Mouse (Mus musculus): ENCODE measurements around the gene Med27.

Gene Med27

DNA sequence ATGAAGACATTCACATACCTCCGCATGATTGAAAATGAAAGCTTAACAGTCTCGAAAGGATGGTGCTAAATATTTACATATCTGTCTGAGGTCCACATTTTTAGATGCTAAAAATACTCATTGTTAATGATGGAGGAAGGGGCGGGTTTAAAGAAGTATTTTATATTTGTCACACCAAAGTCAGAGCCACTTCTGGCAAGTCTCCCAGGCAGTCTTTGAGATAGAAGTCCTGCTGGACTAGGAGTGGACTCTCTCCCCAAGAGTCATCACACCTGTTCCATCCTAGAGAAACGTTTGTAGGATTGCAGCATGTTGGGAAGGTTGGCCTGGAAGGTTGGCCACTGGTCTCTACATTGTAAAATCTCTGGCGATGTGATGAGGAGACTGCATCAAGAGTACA lies 90.5 kb downstream of the Med27 start:
- 73% methylated on average over 5 of the region's 5 CpGs for WGBS

DNA sequence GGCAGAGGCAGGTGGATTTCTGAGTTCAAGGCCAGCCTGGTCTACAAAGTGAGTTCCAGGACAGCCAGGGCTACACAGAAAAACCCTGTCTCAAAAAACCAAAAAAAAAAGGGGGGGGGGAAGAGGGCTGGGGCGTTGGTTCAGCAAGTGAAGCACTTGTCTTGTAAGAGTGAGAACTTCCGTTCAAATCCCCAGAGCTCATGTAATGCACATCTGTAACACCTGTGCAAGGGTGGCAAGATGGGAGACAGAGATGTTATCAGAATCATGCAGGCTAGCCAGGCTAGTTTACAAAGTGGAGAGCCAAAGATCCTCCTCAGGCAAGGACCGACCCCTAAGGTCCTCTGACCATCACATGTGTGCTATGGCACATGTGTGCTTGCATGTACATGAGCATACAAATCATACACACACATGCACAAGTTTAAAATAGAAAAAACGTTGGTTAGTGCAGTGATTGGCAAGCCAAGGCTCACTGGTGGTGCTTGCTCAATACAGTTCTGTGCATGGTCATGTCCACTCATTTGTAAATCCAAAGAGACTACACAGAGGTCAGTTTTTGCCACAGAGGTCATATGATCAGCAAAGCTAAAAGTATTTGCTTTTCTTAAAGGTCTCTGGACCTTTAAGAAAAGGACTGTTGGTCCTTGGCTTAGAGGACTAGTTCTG lies 91.4 kb downstream of the Med27 start:
- 87% methylated on average over 4 of the region's 4 CpGs for WGBS

DNA sequence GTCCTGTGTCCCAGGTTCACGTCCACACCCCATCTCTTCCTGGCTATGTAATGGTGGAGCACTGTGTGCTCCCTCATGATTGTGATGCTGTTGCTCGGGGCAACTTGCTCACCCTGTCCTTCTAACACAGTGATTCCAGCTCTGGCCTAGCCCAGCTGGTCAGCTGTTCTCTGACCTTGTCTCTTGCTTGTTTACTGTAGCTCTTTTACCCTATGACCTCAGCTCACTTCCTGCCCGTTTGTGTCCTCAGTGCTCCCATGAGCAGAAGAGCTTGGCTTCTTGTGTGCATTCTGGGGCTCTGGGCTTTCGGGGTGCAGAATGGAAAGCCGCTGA lies 91.9 kb downstream of the Med27 start:
- WGBS: 73% methylated on average over 5 of the region's 5 CpGs

DNA sequence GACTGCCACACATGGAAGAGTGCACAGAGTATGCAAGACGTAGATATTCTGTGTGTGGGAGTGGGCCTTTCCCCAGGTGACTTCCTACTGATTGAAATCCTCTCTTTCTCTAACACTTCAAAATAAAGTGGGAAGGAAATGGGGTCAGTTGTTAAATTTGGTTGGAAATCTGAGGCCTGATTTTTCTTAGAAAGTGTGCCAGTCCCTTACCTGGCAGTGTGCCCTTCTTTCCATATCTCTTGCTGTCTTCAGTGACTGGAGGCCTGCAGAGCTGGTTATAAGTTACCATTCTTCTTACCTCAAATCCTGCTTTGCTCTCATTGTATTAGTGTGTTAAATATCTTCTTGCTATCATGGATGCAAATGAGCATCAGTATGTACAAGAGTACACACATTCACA lies 92.4 kb downstream of the Med27 start:
- 46% methylated on average over 1 of the region's 1 CpGs for WGBS

DNA sequence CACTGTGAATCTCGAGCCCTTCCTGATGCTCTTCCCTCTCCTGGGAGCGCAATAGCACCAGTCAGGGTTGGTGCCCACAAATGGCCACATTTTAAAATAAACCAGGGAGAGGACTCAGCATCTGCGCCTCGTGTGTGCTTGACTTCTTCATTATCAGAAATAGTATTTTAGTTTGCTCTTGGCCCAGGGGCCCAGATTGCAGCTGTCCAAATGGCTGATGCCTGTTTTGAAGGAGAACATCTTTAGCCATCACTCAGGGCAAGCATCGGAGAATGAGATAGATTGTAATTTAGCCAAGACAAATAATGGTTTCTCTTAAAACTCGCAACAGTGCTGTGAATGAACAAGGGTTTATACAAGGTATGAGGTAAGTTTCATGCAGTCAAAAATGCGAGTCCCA lies 92.8 kb downstream of the Med27 start:
- 48% methylated on average over 7 of the region's 7 CpGs for WGBS

DNA sequence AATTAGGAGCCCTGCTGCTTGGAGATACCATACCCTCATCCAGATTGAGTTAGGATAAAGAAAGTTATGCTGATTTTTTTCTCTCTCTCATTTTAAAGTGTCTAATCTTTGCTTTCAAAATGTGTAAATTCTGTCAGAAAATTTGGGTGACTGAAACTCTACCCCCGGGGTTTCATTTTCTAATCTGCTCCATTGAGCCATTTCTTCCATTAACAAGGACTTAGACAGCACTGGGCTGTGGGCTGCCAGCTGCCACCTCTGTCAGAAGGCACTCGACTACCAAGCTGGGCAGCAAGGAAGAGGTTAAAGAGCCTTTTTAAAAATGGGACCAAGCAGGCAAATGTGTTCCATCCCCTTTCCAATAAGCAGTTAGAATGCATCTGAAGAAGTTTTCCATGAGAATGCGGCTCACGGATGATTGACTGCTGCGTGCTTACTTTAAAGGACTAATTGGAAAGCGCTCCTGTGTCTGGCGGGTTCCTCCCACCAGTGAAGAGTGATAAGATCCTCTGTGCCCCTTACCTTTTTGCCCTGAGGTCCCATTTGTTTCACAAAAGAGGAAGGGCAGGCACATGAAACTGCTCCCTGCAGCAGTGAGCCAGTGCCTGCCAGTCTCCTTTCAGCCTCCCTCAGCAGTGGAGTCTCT lies 93.4 kb downstream of the Med27 start:
- 68% methylated on average over 7 of the region's 7 CpGs for whole genome bisulfite sequencing

DNA sequence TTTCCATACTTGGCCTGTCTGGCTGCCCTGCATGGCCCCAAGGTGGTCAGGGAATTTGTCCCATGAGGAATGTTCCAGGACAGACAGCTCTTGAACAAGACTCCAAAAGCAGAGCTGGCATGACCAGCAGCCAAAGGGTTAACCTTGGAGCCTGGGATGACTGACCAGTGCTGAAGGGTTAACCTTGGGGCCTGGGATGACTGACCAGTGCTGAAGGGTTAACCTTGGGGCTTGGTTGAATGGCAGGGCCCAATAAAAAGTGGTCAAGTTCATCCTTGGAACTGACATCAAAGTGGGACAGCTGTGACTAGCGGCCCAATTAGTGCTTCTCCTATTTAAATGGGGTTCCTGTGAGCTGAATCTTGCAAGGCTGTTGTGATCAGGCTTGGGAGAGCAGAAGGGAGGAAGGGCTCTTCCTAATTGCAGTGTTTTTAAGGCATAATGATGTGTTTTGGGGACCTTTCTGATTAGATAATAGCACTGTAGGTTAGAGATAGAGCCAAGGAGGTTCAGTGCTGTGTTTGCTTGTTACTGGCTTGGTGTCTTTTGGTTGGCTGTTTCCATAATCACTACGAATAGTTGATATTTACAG lies 97.1 kb downstream of the Med27 start:
- WGBS: 65% methylated on average over 2 of the region's 2 CpGs

DNA sequence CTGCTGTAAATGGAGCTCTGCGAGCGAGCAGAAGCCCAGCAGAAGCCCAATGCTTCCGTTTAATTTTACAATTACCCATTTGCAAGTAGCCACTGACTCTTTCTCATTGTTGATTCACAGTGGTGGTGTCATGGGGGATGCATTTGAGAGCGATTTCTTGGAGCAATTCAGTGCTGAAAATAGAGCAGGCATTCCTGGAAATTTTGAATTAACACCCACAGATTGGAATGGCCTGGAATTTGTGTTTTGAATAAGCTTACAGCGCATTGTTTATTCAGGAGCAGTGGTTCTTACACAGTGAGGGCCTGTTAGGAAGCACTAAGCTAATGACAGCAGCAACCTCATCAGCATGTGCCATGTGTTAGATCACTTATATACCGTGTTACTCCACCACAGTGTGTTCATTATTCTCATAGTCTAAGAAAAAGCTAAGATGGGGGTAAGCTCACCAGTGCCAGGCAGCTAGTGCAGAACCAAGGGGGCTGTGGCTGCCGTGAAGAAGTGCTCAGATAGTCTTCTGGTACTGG lies 101.9 kb downstream of the Med27 start:
- 37% methylated on average over 7 of the region's 7 CpGs for WGBS

DNA sequence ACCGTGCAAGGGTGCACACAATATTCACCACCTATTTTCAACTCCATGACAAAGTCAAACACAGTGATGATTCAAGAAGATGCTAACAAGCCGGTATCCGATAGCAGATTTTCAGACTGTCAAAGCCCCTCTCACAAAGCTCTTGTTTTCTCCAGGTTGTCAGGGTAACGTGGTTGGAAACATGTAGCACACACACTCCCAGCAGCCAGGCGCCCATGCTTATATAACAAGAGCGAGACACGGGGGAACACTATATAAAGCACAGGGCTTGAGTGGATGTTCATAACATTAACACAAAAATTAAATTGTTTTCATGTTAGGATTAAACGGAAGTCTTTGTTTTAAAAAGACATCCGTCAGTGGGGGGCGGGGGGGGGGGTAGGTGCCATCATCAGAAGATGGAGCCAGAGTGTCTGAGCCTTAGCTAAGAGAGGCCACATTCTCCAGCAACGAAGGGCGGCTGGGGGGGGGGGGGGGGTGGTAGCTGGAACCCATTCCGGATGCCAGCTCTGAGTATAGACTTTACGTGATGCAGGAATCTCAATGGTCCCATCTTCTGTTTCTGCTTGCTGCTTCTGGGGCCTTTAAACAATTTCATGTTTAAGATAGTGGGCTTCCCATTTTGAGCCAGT lies 104.9 kb downstream of the Med27 start:
- 46% methylated on average over 14 of the region's 14 CpGs for WGBS

DNA sequence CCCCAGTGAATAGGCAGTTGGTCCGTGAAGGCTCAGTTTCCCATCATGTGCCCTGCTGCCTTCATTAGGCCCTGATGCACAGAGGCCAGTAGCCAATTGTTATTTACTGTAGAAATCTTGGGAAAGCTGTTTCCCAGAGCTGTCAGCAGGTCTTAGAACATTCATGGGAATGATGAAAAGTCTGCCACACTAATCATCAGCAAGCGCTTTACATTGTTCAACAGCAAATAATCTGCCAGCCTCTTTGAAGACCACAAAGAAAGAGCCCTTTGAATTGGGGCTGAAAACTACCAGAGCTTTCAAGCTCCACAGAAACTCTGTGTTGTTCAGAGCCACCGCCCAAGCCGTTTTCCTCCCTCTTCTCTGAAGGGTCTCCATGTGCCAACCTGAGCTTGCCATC lies 106.8 kb downstream of the Med27 start:
- WGBS: 65% methylated on average over 4 of the region's 4 CpGs

DNA sequence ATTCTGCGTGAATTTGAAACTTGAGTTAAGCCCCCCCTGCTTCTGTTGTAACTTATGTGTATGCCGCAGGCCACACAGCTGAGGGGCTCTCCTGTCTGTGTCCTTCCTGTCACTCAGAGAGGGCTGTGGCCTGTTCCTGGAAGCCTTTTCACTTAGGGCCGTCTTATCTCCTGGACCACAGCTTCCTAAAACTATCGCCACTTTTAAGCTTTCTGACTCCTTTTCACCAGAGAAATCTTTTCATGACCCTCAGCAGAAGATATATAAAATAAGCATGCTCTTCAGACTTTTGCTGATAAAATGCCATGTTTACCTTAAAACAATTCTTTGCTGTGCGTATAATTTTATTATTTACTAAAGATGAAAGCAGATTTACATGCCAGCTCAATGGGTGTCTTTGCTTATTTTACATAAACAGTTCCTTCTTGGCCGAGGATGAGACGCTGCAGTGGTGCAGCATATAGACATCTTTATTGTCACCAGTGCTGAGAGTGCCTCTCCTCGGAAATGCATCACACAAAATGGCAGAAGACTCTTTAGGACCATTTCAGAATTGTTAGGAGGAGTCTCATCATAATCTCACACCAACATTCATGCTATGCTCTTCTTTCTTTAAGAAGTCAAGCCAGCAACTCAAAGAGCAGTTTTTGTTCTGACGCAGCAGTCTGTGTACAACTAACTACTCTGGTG lies 110.2 kb downstream of the Med27 start:
- 77% methylated on average over 9 of the region's 9 CpGs for WGBS

DNA sequence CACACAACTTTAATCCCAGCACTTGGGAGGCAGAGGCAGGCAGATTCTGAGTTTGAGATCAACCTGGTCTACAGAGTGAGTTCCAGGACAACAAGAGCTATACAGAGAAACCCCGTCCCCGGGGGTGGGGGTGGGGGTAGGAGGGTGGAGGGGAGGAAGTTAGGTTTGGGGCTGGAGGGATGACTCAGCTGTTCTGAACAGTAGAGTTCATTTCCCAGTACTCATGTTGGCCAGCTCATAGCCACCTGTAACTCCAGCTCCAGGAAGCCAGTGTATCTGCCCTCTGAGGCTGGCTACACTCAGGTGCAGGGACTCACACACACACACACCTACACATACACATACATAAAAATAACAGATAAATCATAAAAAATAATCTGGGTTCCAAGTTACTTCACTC lies 111.1 kb downstream of the Med27 start:
- WGBS: 41% methylated on average over 2 of the region's 2 CpGs

DNA sequence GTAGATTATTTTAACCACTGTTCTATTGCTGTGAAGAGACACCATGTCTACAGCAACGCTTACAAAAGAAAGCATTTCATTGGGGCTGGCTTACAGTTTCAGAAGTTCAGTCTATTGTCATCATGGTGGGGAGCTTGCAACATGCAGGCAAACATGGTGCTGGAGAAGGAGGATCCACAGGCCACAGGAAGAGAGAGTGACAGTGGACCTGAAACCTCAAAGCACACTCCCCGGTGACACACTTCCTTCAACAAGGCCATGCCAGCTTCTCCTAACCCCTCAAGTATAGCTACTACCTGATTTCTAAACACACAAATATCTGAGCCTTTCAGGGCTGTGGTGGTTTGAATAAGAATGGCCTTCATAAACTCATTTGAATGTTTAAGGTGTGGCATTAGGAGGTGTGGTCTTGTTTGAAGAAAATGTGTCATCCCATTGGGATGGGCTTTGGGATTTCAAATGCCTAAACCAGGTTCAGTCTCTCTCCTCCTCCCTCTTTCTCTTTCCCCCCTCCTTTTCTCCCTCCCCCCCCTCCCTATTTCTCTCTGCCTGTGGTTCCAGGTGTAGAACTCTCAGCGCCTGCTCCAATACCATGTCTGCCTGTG lies 111.8 kb downstream of the Med27 start:
- WGBS: 96% methylated on average over 3 of the region's 3 CpGs

DNA sequence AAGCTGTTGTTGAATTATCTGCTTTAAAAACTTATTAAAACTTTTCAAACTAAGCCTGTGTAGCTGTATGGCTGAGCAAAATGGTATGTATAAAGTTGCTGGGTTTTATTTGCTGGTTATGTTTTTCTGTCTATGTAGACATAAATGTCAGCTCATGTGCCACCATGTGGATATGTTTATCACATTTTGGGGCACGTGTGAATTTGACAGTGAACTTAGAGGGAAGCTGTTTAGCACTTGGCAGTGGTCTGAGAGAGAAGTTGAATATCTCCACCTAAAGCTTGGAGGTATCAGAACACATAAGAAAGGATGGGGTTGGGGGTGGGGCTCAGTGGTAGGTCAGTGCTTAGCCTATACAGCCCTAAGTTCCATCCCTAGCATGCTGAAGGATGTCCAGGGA lies 113.0 kb downstream of the Med27 start:
- WGBS: 61% methylated on average over 1 of the region's 1 CpGs

DNA sequence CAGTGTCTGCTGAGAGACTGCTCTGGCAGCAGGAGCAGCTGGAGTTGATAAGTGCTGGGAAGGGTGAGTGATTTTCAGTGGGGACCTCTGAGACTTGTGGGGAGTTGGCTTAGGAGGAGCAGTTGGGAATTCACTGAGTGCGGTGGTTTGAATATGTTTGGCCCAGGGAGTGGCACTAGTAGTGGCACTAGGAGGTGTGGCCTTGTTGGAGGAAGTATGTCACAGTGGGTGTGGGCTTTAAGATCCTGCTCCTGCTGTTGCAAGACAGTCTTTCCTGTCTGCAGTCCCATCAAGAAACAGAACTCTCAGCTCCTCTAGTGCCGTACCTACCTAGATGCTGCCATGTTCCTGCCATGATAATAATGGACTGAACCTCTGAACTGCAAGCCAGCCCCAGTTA lies 115.2 kb downstream of the Med27 start:
- WGBS: 91% methylated on average over 2 of the region's 2 CpGs

DNA sequence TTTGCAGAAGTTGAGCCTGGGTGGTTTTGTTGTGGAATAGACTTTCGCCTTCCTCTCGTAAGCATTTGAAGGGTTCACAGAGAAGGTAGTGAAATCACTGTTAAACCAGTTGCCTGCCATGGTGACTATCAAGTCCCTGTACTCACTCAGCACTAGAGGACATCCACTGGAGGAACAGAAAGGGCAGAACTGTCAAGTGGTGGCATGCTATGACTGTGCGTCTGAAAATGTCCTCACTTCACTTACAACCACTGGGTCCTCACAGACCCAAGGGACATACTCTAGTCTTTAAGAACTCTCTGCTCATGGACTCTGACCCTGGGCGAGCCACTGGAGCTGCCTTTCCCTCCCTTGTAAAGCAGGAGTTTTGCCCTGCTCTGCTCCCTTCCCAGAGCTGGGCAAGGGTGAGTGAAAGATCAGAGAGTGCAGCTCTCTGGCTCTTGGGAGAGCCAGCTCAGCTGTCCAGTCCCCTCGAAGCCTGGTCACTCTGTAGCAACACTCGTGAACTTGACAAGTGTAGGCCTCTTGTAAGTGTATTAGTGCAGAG lies 116.5 kb downstream of the Med27 start:
- WGBS: 93% methylated on average over 6 of the region's 6 CpGs

DNA sequence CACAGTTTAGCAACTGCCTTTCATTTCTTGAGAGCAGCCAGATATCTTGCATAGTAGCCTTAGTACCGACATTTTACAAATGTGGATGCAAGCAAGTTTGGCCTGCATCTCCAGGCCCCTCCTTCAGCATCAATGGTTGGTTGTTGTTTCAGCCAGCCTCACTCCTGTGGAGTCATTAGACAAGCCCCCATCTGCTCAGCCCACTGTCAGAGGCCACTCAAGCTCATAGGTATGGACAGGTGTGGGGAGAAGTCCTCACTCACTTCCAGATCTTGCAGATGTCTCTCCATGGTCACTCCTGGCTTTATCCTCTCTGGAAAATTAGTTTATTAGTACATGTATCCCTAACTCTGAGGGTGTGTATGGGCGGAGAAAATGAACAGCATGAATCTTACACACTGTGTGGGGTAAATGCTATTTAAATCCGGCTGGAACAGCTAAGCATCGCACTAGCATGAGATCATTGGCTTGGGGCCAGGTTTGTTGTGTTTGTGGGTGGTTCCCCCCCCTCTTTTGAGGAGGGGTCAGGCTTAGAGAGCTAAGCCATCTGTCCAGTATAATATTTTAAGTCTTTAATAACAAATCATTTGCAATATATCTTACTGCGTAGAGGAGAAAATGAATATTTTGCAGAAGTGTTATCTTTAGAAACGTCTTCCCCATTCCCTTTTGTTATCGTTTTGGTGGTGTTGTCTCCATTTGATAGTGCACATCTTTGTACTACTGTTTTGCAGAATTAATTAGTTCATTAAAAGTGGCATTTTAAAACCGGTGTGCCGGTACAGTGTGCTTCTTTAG lies 118.4 kb downstream of the Med27 start:
- WGBS: 41% methylated on average over 9 of the region's 9 CpGs

DNA sequence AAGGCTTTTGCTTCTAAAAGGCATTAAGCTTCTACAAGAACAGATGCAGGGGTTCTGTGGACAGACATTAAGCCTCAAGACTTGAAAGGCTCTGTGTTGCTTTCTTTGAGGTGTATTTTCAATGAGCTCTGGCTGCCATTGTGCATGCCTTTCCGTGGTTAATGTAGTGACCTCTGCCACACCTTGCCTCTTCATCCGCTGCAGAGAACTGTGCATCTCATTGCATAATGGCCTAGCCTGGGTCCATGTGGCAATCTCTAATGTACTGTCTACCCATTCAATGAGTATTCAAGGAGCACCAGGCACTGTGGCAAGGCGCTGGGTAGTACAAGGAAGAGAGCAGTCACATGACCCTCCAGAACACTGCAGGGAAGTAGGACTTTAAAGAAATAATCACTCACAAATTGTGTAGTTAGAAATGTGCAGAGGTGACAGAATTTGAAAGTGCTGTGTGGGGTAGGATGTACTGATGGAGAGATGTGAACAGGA lies 119.1 kb downstream of the Med27 start:
- 50% methylated on average over 3 of the region's 3 CpGs for WGBS

DNA sequence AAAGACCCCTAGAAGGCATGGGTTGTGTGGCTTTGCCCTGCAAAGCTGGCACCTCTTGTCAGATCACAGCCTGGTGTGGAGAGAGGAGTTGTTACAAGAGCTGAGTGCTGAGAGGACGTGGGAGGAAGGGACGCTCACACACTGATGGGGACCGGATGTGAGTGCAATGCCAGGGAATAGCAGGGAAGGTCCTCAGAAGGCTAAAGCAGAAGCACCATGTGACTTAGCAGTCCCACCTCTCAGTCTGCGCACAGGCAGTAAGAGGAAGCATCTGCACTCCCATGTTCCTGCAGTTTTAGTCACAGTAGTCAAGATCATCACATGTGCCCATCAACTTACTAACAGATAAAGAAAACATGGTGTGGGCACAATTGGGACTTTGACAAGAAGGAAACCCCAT lies 119.8 kb downstream of the Med27 start:
- WGBS: 42% methylated on average over 4 of the region's 4 CpGs

DNA sequence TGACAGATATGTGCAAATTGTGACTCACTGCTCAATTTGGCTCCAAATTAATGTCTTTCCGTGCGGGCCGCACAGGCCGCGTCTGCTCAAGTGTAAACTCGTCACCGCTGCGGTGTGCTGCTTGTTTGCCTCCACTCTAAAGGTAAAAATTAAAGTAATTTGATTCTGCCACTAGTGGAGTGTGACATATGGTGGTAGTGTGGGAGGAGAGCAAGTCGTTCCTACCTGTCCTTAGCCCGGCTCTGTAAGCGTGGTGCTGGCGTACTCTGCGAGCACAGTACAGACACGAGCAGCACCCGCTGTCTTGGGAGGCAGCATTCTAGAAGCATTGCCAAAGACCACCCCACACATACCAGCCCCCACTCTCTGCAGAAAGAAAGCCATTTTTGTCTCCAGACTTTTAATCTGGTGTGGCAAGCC lies 121.9 kb downstream of the Med27 start:
- 49% methylated on average over 15 of the region's 15 CpGs for WGBS
